In genomic region chr5:111836668-111837234, GRCm38 (mm10) we compare ENCODE assay signal across 13 mouse cellular contexts.
A peak's percentile ranks its signal among the peaks of the same experiment; 100 is the strongest.
DNase-seq lines count a peak whose midpoint lies in the region; ATAC-seq and TF ChIP-seq lines count a peak whose summit lies in the region.
"Had no signal": no experiment of that assay in that cellular context is flagged by ENCODE, and none has a peak within 500 bp of the region (broad histone marks: within the 10 kb centered on the region; RNA-seq: fewer than 3 reads in every experiment).

No protein-coding gene starts in this region.

- H3K36me3 ChIP-seq in embryonic facial prominence, embryonic 11.5 days (replicated peaks; ENCODE audit: control insufficient read depth, insufficient read depth, low read depth, low read length) = no peaks in the 10 kb centered on the region
- no peaks in the 10 kb centered on the region for H3K36me3 ChIP-seq in hindbrain, embryonic 11.5 days (ENCODE audit: control insufficient read depth, insufficient read depth, low read length)
- no peaks in the 10 kb centered on the region for H3K36me3 ChIP-seq in midbrain, embryonic 15.5 days (replicated peaks)
- no peaks in the 10 kb centered on the region for H3K36me3 ChIP-seq in intestine, postnatal 0 days (ENCODE audit: control insufficient read depth, insufficient read depth)
- H3K36me3 ChIP-seq: limb, embryonic 10.5 days; liver, embryonic 15.5 days had no signal

- no peak overlapping the region for H3K27ac ChIP-seq in embryonic facial prominence, embryonic 11.5 days (replicated peaks; ENCODE audit: low read depth, low read length)
- H3K27ac ChIP-seq in hindbrain, embryonic 11.5 days (ENCODE audit: low read depth, low read length) = peak overlapping the region; percentile 2; the same call in 1 of the 2 replicates
- H3K27ac ChIP-seq in midbrain, embryonic 15.5 days = peak overlapping the region; percentile 77
- H3K27ac ChIP-seq in layer of hippocampus, adult 2 months = no peak overlapping the region
- H3K27ac ChIP-seq in intestine, postnatal 0 days (ENCODE audit: low read depth, low read length) = no peak overlapping the region
- H3K27ac ChIP-seq: limb, embryonic 10.5 days; liver, embryonic 15.5 days had no signal

- no peak overlapping the region; the same call in 1 of the 2 replicates for H3K4me2 ChIP-seq in embryonic facial prominence, embryonic 11.5 days (ENCODE audit: low read depth, low read length)
- peak overlapping the region; percentile 17; the same call in 1 of the 2 replicates for H3K4me2 ChIP-seq in hindbrain, embryonic 11.5 days (replicated peaks; ENCODE audit: low read depth, low read length)
- H3K4me2 ChIP-seq in midbrain, embryonic 15.5 days = peak overlapping the region; percentile 16
- no peak overlapping the region for H3K4me2 ChIP-seq in intestine, postnatal 0 days (replicated peaks; ENCODE audit: low read depth)
- H3K4me2 ChIP-seq: liver, embryonic 15.5 days had no signal

- H3K4me3 ChIP-seq in embryonic facial prominence, embryonic 11.5 days (ENCODE audit: low read depth, low read length) = no peak overlapping the region
- H3K4me3 ChIP-seq in hindbrain, embryonic 11.5 days (ENCODE audit: low read depth, low read length) = no peak overlapping the region
- no peak overlapping the region for H3K4me3 ChIP-seq in midbrain, embryonic 15.5 days
- H3K4me3 ChIP-seq in layer of hippocampus, adult 2 months = no peak overlapping the region
- H3K4me3 ChIP-seq in intestine, postnatal 0 days (ENCODE audit: low read depth, low read length) = no peak overlapping the region
- H3K4me3 ChIP-seq: limb, embryonic 10.5 days; liver, embryonic 15.5 days had no signal

- WGBS in embryonic facial prominence, embryonic 11.5 days = 13% methylated on average over 14 of the region's 14 CpGs
- 12% methylated on average over 14 of the region's 14 CpGs for WGBS in hindbrain, embryonic 11.5 days
- WGBS in midbrain, embryonic 15.5 days = 10% methylated on average over 14 of the region's 14 CpGs
- 55% methylated on average over 14 of the region's 14 CpGs for WGBS in intestine, postnatal 0 days

- H3K27me3 ChIP-seq in embryonic facial prominence, embryonic 11.5 days (ENCODE audit: control insufficient read depth, insufficient read depth, low read length) = no peaks in the 10 kb centered on the region; the same call in 1 of the 2 replicates
- no peaks in the 10 kb centered on the region for H3K27me3 ChIP-seq in hindbrain, embryonic 11.5 days (ENCODE audit: control insufficient read depth, insufficient read depth, low read length)
- no peaks in the 10 kb centered on the region for H3K27me3 ChIP-seq in midbrain, embryonic 15.5 days (replicated peaks)
- no peaks in the 10 kb centered on the region for H3K27me3 ChIP-seq in intestine, postnatal 0 days (replicated peaks; ENCODE audit: control insufficient read depth, insufficient read depth, low read length)
- H3K27me3 ChIP-seq: liver, embryonic 15.5 days had no signal

- DNase-seq in Muller cell, postnatal 12 days (ENCODE audit: inconsistent ontology term) = peak; percentile 11
- no peak for DNase-seq in embryonic facial prominence, embryonic 11.5 days (ENCODE audit: low spot score)
- peak; percentile 58 for DNase-seq in hindbrain, embryonic 11.5 days (ENCODE audit: low spot score)
- DNase-seq in B cell, adult 2 months = no peak
- DNase-seq in layer of hippocampus, adult 2 months (ENCODE audit: low spot score in 2 of 2) = no peak
- DNase-seq in testis, postnatal 14 days (ENCODE audit: low spot score) = no peak
- DNase-seq: cerebellum, postnatal 25 days; gastrocnemius, postnatal 25 days had no signal

- H3K9ac ChIP-seq in embryonic facial prominence, embryonic 11.5 days (replicated peaks; ENCODE audit: low read length) = no peak overlapping the region
- H3K9ac ChIP-seq in hindbrain, embryonic 11.5 days (ENCODE audit: low read depth, low read length) = no peak overlapping the region
- no peak overlapping the region for H3K9ac ChIP-seq in midbrain, embryonic 15.5 days
- H3K9ac ChIP-seq in intestine, postnatal 0 days (ENCODE audit: low read depth, low read length) = no peak overlapping the region
- H3K9ac ChIP-seq: liver, embryonic 15.5 days had no signal

- H3K4me1 ChIP-seq in embryonic facial prominence, embryonic 11.5 days (ENCODE audit: control insufficient read depth, insufficient read depth, low read length) = peaks cover 4% of the 10 kb centered on the region
- peaks cover 9% of the 10 kb centered on the region for H3K4me1 ChIP-seq in hindbrain, embryonic 11.5 days (replicated peaks; ENCODE audit: control insufficient read depth, insufficient read depth, low read length)
- H3K4me1 ChIP-seq in midbrain, embryonic 15.5 days = peaks cover 19% of the 10 kb centered on the region
- H3K4me1 ChIP-seq in intestine, postnatal 0 days (replicated peaks; ENCODE audit: control insufficient read depth, insufficient read depth, low read length) = no peaks in the 10 kb centered on the region
- H3K4me1 ChIP-seq: liver, embryonic 15.5 days had no signal

- ATAC-seq in embryonic facial prominence, embryonic 11.5 days (replicated peaks; ENCODE audit: insufficient number of reproducible peaks, low FRiP score, low TSS enrichment, low read depth) = peak; percentile 58; the same call in 1 of the 2 replicates
- ATAC-seq in hindbrain, embryonic 11.5 days (ENCODE audit: low FRiP score) = peak; percentile 88
- ATAC-seq in midbrain, embryonic 15.5 days (replicated peaks) = peak; percentile 76
- ATAC-seq in intestine, postnatal 0 days = no peak
- ATAC-seq: intestine, embryonic 16.5 days had no signal

- H3K9me3 ChIP-seq in embryonic facial prominence, embryonic 11.5 days (replicated peaks; ENCODE audit: control insufficient read depth, low read length) = no peaks in the 10 kb centered on the region
- H3K9me3 ChIP-seq in hindbrain, embryonic 11.5 days (ENCODE audit: control insufficient read depth, low read length) = no peaks in the 10 kb centered on the region
- no peaks in the 10 kb centered on the region for H3K9me3 ChIP-seq in midbrain, embryonic 15.5 days
- H3K9me3 ChIP-seq in intestine, postnatal 0 days (ENCODE audit: control insufficient read depth) = no peaks in the 10 kb centered on the region
- H3K9me3 ChIP-seq: limb, embryonic 10.5 days; liver, embryonic 15.5 days had no signal

- no peak for TF ChIP-seq CTCF in layer of hippocampus, adult 2 months (conservative IDR thresholded peaks at IDR 0.05)
- TF ChIP-seq CTCF in intestine, postnatal 0 days (IDR thresholded peaks at IDR 0.05; ENCODE audit: low read depth) = no peak

Comparison
In these comparisons a context has a peak if more than half of its experiments do, and no peak if none do; other contexts are left out.
1. DNase-seq: peak in Muller cell, postnatal 12 days (single experiment) and hindbrain, embryonic 11.5 days (single experiment); none in embryonic facial prominence, embryonic 11.5 days (single experiment), B cell, adult 2 months (0 of 2), layer of hippocampus, adult 2 months (0 of 2) and testis, postnatal 14 days (single experiment).
2. H3K27ac ChIP-seq: peak in hindbrain, embryonic 11.5 days (single experiment) and midbrain, embryonic 15.5 days (single experiment); none in embryonic facial prominence, embryonic 11.5 days (single experiment), layer of hippocampus, adult 2 months (single experiment) and intestine, postnatal 0 days (single experiment).
3. H3K4me2 ChIP-seq: peak in hindbrain, embryonic 11.5 days (single experiment) and midbrain, embryonic 15.5 days (single experiment); none in embryonic facial prominence, embryonic 11.5 days (single experiment) and intestine, postnatal 0 days (single experiment).